Mouse (Mus musculus) left cerebral cortex, postnatal 14 days (tissue): ENCODE measurements at regions not wholly inside any gene's neighbourhood (a gene's known extent, or its start where the extent isn't known, plus 50 kb on each side); places are given as distances from the start of the nearest gene placed in this dataset.

Source experiments
- DNase-seq, 2 experiments: peaks; one replicate each; pipeline ENCODE4 v3.0.0; 2021 to 2022; ENCODE audit warnings: low spot score in 2 of 2, mixed read lengths in 1 of 2
- intact Hi-C: fragments of 180-260 bp; cut with DNase I; formaldehyde crosslinking; loops from one replicate; pipeline ENCODE4 v1.15.1; 2025

GRCm38 (mm10) chr5:41476001-41476400 is 232.0 kb downstream of the Rab28 start:
- peak in 1 of 2 experiments; percentile 4 for DNase-seq

GRCm38 (mm10) chr5:41445512-41446005 is 262.4 kb downstream of the Rab28 start:
- no peak for DNase-seq
- intact Hi-C loops = no loop called here

More at GRCm38 (mm10) chr5:41476001-41476400, 232.0 kb downstream of the Rab28 start:
- intact Hi-C loops = no loop called here

GRCm38 (mm10) chr5:41441081-41441480 is 266.9 kb downstream of the Rab28 start:
- intact Hi-C loops = no loop called here
- no peak for DNase-seq

GRCm38 (mm10) chr5:41419121-41419874 is 288.7 kb downstream of the Rab28 start:
- no peak for DNase-seq
- intact Hi-C loops = no loop called here

- no peak for DNase-seq
- intact Hi-C loops = no loop called here
These were observed 298.8 kb downstream of the Rab28 start for GRCm38 (mm10) chr5:41409070-41409668.

- DNase-seq = peak; percentile 3 to 21
- intact Hi-C loops = no loop called here
These were observed 315.1 kb downstream of the Rab28 start for GRCm38 (mm10) chr5:41392802-41393234.

GRCm38 (mm10) chr5:41392137-41392554 is 315.8 kb downstream of the Rab28 start:
- intact Hi-C loops = no loop called here

GRCm38 (mm10) chr5:41373409-41373808 is 334.5 kb downstream of the Rab28 start:
- intact Hi-C loops = no loop called here

More at GRCm38 (mm10) chr5:41392137-41392554, 315.8 kb downstream of the Rab28 start:
- DNase-seq = no peak

GRCm38 (mm10) chr5:41371461-41371860 is 336.5 kb downstream of the Rab28 start:
- intact Hi-C loops = no loop called here
- no peak for DNase-seq

More at GRCm38 (mm10) chr5:41373409-41373808, 334.5 kb downstream of the Rab28 start:
- DNase-seq = no peak

- intact Hi-C loops = no loop called here
- DNase-seq = no peak
These were observed 337.6 kb downstream of the Rab28 start for GRCm38 (mm10) chr5:41370356-41370755.

- DNase-seq = no peak
- intact Hi-C loops = no loop called here
These were observed 338.1 kb downstream of the Rab28 start for GRCm38 (mm10) chr5:41369907-41370306.

GRCm38 (mm10) chr5:41365883-41366282 is 342.1 kb downstream of the Rab28 start:
- no peak for DNase-seq
- intact Hi-C loops = no loop called here

- intact Hi-C loops = no loop called here
- DNase-seq = no peak
These were observed 359.5 kb downstream of the Rab28 start for GRCm38 (mm10) chr5:41348410-41348821.

GRCm38 (mm10) chr5:41347416-41347815 is 360.5 kb downstream of the Rab28 start:
- no peak for DNase-seq
- intact Hi-C loops = no loop called here

- intact Hi-C loops = no loop called here
These were observed 367.4 kb downstream of the Rab28 start for GRCm38 (mm10) chr5:41340581-41340980.

GRCm38 (mm10) chr5:41296440-41296839 is 411.5 kb downstream of the Rab28 start:
- intact Hi-C loops = no loop called here

More at GRCm38 (mm10) chr5:41340581-41340980, 367.4 kb downstream of the Rab28 start:
- no peak for DNase-seq

GRCm38 (mm10) chr5:41266731-41267130 is 441.2 kb downstream of the Rab28 start:
- intact Hi-C loops = no loop called here
- no peak for DNase-seq

More at GRCm38 (mm10) chr5:41296440-41296839, 411.5 kb downstream of the Rab28 start:
- DNase-seq = no peak

GRCm38 (mm10) chr5:41266317-41266716 is 441.6 kb downstream of the Rab28 start:
- intact Hi-C loops = no loop called here
- DNase-seq = no peak

- no peak for DNase-seq
- intact Hi-C loops = no loop called here
These were observed 446.2 kb downstream of the Rab28 start for GRCm38 (mm10) chr5:41261654-41262237.
